Mouse (Mus musculus): ENCODE data around the gene Cd200r2. TPM values are rescaled to one million over a fixed set of nuclear protein-coding genes. Genes with fewer than 3 reads are reported as not detected.
"Not testable (repeated sequence)": the region's sequence is repeated elsewhere in the genome, so short reads cannot be mapped to it uniquely, and the experiment has no call there.

The Cd200r2 gene
- 0.18 TPM in 1 of 2 replicates, not detected in the other for total RNA-seq (2015)
- 0.15 TPM in 1 of 2 replicates, not detected in the other for total RNA-seq (2017)

DNA sequence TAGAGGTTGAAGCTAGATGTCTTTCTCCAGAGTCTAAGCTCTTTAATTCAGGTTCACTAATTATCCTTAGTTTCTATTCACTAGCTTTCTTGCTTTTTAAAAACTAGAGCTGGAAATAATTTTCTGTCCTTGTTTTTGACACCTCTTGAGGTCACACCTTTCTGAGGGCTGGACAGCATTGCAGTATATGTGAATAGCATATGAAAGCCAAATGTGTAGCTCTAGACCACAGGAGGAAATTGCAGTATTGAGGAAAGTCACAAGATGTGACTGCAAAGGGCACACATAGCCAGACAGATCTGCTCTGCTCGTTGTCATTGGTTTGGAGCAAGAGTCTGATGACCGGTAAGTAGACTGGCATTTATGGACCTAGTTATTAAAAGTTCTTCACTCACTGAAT is at the start of gene Cd200r2:
Gene Cd200r2 (plus strand): TSS at position 301 of the 400 bp plus-strand sequence.
- 0 out of 2 replicates have a peak, but pooled peaks have one; percentile 18 for ATAC-seq (ENCODE audit: poor library complexity, severe bottlenecking)

DNA sequence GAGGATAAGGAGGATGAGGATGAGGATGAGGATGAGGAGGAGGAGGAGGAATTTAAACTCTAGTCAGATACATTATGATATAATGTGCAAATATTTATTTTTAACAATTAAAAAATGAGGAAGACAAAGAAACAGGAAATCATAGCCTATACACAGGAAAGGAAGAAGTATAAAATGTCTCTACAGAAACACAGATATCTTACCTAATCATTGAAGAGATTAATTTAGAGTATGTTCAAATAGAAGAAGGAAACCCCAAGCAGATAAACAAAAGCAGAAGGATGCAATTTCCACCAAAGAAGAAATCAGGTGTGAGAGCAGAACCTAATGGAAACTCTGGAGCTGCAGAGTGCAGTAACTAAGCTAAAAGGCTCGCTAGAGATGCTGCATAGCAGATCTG is 48.9 kb upstream of the Cd200r2 start:
- no peak for ATAC-seq (ENCODE audit: poor library complexity, severe bottlenecking)

DNA sequence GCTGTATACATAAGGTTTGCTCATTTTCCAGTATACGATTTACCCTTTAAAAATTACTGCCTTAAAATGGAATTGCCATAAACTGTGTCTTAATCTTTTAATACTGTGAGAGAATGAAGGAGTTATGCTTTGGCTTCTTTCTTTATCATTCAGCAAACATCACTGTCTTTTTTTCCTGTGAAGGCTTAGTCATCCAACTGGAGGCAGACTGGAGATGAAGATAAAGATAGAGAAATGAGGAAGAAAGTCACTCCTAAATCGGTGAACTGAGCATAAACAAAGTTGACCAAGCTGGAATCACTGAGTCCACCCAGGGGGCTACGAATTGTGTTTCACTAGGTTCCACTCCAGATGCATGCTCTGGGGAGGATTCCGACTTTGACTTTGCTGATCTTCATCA is 46.4 kb upstream of the Cd200r2 start:
- ATAC-seq (ENCODE audit: poor library complexity, severe bottlenecking): no peak

DNA sequence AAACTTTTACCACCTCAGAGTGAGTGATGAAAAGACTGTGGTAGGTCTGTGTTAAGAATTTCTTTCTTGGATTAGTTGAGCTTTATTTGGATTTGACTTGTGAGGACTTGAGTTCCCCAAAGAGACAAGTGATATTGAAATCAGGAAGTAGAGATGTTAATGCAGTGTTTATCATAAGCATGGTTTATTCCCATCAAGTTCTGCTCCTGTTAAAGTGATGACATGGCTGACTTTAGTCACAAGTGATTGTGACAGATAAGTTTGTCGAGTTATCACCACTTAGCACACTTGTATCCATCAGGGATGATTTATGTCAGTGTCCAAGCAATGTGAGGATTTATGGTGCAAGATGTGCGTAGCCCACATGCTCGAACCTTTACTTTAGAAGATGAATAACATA is 34.6 kb upstream of the Cd200r2 start:
- no peak for ATAC-seq (ENCODE audit: poor library complexity, severe bottlenecking)

DNA sequence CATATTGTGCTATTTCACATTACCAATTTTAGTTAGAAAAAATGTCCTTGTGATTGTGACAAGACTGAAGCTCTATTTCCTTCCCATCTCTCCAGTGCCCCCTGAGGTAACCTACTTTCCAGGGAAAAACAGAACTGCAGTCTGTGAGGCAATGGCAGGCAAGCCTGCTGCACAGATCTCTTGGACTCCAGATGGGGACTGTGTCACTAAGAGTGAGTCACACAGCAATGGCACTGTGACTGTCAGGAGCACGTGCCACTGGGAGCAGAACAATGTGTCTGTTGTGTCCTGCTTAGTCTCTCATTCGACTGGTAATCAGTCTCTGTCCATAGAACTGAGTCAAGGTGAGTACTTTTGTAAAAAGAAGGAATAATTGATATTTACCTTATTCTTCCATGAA is 33.7 kb upstream of the Cd200r2 start:
- not testable (repeated sequence) for ATAC-seq (ENCODE audit: poor library complexity, severe bottlenecking)

DNA sequence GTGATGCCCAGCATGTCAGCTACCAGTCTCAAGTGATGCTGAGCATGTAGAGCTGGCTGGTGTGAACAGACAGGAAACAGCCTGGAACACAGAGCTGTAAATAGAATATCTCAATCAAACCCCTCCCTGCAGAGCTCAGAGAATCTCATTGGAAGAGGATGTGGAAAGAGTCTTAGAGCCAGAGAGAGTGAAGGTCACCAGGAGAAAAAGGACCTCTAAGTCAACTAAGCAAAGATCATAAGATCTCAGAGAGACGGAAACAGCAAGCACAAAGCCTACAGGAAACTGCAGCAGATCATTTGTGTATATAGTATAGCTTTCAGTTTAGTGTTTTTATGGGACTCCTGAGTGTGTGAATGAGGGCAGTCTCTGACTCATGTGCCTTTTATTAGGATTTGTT is 8.3 kb downstream of the Cd200r2 start:
- no peak for ATAC-seq (ENCODE audit: poor library complexity, severe bottlenecking)

DNA sequence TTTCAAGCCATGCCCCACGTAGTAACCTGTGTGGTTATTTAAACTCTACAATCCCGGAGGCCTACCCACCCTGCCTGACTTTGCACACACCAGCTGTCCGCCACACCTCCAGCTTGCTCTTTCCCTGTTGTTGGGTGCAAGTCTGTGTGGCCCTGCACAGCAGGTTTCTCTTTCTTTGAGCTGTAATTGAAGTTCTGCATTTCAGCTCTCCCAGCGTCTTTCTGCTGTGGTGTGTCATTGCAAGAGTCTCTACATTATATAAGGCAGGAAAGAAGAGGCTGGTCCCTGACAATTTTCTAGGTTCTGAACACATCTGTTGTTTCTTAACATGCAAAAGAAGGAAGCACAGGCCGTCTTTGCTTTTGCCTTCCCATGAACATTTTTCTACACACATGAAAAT is 9.7 kb downstream of the Cd200r2 start:
- no peak for ATAC-seq (ENCODE audit: poor library complexity, severe bottlenecking)

DNA sequence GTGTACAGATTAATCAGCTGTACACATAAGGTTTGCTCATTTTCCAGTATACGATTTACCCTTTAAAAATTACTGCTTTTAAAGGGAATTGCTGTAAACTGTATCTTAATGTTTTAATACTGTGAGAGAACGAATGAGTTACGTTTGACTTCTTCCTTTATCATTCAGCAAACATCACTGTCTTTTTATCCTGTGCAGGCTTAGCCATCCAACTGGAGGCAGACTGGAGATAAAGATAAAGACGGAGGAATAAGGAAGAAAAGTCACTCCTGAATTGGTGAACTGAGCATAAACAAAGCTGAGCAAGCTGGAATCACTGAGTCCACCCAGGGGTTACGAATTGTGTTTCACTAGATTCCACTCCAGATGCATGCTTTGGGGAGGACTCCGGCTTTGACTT is 10.7 kb downstream of the Cd200r2 start:
- ATAC-seq (ENCODE audit: poor library complexity, severe bottlenecking): no peak

DNA sequence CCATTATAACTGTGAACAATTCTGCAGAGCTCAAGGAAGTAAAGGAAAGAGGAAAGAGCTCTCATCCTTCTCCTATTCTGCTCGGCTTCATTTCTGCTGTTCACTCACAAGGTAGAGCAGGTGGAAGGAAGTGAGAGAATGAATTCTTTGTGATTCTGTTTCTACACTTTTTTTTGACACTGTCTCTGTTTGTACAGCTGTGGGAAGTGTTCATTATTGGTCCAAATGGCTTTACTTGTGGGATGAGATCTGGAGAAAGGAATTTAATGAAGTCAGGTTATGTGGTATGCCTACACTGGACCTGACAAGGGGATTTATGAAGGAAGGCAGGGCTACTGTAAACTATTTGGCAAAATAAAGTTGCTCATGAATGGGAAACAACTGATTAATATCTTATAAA is 23.9 kb downstream of the Cd200r2 start:
- ATAC-seq (ENCODE audit: poor library complexity, severe bottlenecking): no peak

DNA sequence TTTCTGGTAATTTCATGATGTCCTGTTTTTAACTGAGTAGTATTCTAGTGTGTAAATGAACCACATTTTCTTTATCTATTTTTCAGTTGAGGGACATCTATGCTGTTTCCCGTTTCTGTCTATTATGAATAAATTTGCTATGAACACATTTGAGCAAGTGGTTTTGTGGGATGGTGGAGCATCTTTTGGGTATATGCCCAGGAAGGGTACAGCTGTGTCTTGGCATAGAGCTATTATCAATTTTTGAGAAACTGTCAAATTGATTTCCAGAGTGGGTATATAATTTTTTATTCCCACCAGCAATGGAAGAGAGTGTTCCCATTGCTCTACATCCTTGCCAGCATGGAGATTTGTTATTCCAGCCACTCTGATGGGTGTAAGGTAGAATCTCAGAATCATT is 65.1 kb downstream of the Cd200r2 start:
- ATAC-seq (ENCODE audit: poor library complexity, severe bottlenecking): no peak

DNA sequence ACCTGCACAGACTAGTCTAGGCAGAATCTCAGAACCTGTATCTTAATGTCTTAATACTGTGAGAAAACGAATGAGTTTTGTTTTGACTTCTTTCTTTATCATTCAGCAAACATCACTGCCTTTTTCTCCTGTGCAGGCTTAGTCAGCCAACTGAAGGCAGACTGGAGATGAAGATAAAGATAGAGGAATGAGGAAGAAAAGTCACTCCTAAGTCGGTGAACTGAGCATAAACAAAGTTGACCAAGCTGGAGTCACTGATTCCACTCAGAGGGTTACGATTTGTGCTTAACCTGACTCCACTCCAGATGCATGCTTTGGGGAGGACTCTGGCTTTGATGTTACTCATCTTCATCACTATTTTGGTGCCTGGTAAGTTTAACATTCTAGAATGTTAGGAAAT is 76.6 kb downstream of the Cd200r2 start, which contains the start of gene Cd200r3:
Gene Cd200r3 (plus strand): TSS at position 211 of the 400 bp plus-strand sequence.
- no peak for ATAC-seq (ENCODE audit: poor library complexity, severe bottlenecking)

DNA sequence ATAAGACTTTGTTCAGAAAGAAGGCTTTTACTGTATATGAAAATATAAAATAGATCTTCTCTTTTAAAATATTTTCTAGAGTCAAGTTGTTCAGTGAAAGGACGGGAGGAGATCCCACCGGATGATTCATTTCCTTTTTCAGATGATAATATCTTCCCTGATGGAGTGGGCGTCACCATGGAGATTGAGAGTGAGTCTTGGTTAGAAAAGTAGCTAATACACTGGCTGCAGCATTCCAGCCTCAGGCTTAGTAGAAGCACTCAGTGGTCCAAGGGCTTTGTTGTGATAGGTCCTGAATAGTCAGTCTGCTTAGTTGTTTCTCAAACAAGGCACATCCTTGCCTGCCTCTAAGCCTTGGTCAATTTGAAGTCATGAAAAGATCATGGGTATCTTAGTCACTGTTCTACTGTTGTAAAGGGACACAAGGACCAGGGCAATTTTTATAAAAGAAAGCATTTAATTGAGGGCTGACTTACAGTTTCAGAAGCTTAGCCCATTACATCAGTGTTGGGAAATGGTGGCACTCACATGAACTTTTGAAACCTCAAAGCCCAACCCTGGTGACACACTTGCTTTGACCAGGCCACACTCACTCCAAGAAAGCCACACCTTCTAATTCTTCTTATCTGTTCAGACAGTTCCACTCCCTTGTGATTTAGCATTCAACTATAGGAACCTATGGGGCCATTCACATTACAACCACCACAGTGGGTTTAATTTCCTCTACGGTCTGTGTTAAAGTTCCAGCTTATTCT is 84.6 kb downstream of the Cd200r2 start:
- ATAC-seq (ENCODE audit: poor library complexity, severe bottlenecking): peak; percentile 97

DNA sequence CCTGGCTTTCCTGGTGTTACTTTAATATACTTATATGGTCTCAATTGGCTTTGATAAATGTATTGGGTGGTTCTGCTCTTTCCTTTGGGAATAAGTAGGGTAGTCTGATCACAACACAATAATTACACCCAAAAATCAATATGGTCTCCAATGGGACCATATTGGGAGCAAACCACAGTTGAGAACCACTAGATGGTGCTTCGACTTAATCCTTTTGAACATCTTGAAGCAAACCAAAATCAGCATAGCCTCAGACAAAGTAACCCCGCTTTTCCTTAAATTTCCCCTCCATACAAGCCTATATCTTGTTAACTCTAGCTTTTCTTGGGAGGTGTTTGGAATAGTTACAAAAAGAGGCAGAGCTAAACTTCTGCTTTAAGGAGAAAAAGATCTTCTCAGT is 95.4 kb downstream of the Cd200r2 start:
- peak; percentile 12 for ATAC-seq (ENCODE audit: poor library complexity, severe bottlenecking)

DNA sequence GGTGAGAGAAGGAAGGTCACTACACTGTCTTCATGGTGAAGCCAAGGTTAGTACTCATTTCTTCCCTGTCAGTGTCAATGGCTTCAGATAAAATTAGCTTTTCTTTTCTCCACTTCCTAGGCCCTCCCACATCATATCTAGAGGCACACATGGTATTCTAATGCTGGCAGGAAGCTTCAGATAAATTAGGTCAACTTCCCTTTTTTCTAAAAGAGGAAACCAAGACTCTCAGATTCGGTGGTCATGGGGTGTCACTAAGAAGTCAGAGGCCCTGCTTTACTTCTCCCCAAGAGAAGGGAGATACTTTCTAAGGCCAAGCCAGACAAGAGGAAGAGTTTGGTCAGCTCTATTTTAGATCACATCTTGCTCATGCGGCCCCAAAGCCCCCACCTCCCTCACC is 95.9 kb downstream of the Cd200r2 start:
- peak; percentile 91 for ATAC-seq (ENCODE audit: poor library complexity, severe bottlenecking)

DNA sequence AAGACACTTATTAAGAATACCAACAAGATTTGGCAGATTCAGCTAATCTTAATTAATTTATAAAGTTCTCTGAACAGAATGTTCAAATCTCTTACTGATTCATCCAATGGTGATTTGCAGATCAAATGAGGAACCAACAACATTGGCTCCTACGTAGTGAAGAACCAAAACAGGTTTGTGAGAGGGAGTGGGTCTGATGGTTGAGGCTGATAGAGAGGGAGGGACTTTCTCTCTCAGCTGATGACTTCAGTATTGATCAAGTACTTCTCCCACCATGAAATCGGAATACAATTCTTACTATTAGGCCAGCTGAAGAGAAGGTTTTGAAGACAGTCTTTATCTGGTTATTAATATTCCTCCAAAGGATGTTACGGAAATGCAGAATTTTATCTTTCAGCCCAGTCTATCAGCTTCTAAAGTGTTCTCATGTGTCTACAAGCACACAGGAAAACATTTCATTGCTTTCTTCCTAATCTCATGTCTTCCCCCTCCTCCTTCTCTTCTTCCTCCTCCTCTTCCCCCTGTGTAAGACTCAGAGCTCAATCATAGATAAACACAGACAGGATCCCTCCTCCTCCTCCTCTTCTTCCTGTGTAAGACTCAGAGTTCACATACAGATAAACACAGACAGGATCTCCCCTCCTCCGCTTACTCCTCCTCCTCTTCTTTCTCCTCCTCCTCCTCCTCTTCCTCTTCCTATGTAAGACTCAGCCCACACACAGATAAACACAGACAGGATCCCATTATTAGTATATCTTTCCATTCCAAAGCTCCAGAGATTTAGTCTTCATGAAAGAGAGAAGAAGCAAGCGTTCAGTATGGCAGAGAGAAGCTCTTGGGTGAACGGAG is 97.9 kb downstream of the Cd200r2 start:
- no peak for ATAC-seq (ENCODE audit: poor library complexity, severe bottlenecking)

DNA sequence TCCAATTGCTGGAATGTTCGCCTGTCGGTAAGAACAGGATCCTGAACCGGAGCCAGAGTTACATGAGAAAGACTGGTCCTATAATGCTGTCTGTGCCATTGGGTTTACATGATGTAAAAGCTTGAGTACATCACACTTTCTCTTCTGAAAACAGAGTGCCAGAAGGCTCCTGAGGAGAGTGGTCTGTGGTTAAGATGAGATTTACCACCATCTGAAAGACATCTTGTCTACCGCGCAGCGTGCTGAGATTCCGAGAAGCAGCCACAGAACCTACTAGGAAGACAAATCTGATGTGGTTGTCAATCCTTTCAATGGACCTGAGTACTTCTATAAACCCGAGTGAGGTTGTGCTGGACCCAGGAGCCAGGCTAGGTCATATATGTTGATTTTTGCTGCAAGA is 98.5 kb downstream of the Cd200r2 start:
- ATAC-seq (ENCODE audit: poor library complexity, severe bottlenecking): no peak

Other genes with a start within 250 kb of the Cd200r2 start
- gene Nepro, start 142.8 kb upstream of the Cd200r2 start, total RNA-seq (2015): 8.6 and 11.2 TPM in 2 replicates
- gene Nepro, start 142.8 kb upstream of the Cd200r2 start, total RNA-seq (2017): 13.4 and 15.1 TPM in 2 replicates
- 5.8 and 17.2 TPM in 2 replicates for gene Gtpbp8, start 120.7 kb upstream of the Cd200r2 start, total RNA-seq (2015)
- 11.1 and 13.2 TPM in 2 replicates for gene Gtpbp8, start 120.7 kb upstream of the Cd200r2 start, total RNA-seq (2017)
- gene Cd200r1, start 101.4 kb upstream of the Cd200r2 start, total RNA-seq (2015): 29.0 and 36.0 TPM in 2 replicates
- 16.3 and 18.5 TPM in 2 replicates for gene Cd200r1, start 101.4 kb upstream of the Cd200r2 start, total RNA-seq (2017)
- gene Cd200r4, start 55.4 kb upstream of the Cd200r2 start, total RNA-seq (2015): 6.8 and 8.2 TPM in 2 replicates
- 4.3 and 5.5 TPM in 2 replicates for gene Cd200r4, start 55.4 kb upstream of the Cd200r2 start, total RNA-seq (2017)
- 47.9 and 51.3 TPM in 2 replicates for gene Cd200r3, start 76.6 kb downstream of the Cd200r2 start, total RNA-seq (2015)
- 38.5 and 47.3 TPM in 2 replicates for gene Cd200r3, start 76.6 kb downstream of the Cd200r2 start, total RNA-seq (2017)
- 0.59 and 0.71 TPM in 2 replicates for gene Ccdc80, start 226.3 kb downstream of the Cd200r2 start, total RNA-seq (2015)
- 0.49 and 0.99 TPM in 2 replicates for gene Ccdc80, start 226.3 kb downstream of the Cd200r2 start, total RNA-seq (2017)

All from megakaryocyte, adult 5-6 weeks (primary cell).